Mouse (Mus musculus) right cerebral cortex, postnatal 14 days (tissue): ENCODE results near the gene Smurf2.
A peak's percentile ranks its signal among the peaks of the same experiment; 100 is the strongest.
"Not testable (repeated sequence)": the region's sequence is repeated elsewhere in the genome, so short reads cannot be mapped to it uniquely, and the experiment has no call there.

Source experiments
- DNase-seq: peaks from one replicate; pipeline ENCODE4 v3.0.0; 2022

Gene Smurf2

DNA sequence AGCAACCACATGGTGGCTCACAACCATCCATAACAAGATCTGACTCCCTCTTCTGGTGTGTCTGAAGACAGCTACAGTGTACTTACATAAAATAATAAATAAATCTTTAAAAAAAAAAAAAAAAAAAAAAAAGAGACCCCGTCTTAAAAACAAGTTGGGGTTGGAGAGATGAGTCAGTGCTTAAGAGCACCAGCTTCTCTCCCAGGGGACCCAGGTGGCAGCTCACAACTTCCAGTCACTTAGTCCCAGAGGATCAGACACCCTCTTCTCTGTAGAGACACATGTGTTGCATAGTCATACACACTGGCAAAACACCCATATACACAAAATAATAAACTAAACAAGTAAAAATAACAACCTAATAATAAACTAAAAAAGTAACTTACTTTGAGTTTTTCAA, 113.1 kb downstream of the Smurf2 start:
- DNase-seq: not testable (repeated sequence)

- no peak for DNase-seq
These were observed 118.4 kb downstream of the Smurf2 start for GRCm38 (mm10) chr11:106802069-106802627.

DNA sequence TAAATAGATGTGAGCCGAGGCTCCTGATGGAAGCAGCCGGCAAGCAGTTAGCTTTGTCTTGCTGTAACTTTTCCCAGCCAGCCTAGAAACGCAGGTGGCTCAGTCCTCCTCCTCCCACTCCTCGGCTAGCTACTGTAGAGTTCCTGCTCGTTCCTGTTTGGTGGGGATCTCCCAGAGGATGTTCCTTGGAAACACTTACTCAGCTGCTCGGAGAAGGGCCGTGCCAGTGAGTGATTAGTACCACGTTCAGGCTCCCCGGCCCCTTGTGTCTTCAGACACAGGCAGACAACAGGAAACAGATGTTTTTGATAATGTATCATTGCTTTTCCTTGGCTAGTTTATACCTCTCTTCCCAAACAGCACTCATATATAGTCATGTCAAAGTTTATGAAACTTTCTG, 124.8 kb downstream of the Smurf2 start:
- no peak for DNase-seq

- no peak for DNase-seq
These were observed 126.7 kb downstream of the Smurf2 start for GRCm38 (mm10) chr11:106793846-106794245.

DNA sequence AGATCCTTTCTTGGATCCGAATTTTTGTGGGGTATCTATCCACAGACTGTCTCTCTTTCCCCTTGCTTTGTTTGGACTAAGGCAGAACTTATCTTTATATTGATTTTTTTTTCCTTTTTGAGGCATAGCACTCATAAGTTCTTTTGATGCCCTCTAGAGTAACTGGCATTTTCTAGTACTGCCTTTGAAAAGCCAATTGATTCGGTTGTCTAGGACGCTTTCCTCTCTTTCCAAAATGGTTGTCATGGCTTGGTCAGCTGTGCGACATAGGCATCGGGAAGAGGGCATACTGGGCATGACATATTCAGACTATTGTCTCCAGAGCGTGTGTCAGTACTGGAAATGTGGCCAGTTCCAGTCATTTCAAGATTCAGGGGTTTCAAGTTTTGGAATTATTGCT, 130.9 kb downstream of the Smurf2 start:
- DNase-seq: no peak

DNA sequence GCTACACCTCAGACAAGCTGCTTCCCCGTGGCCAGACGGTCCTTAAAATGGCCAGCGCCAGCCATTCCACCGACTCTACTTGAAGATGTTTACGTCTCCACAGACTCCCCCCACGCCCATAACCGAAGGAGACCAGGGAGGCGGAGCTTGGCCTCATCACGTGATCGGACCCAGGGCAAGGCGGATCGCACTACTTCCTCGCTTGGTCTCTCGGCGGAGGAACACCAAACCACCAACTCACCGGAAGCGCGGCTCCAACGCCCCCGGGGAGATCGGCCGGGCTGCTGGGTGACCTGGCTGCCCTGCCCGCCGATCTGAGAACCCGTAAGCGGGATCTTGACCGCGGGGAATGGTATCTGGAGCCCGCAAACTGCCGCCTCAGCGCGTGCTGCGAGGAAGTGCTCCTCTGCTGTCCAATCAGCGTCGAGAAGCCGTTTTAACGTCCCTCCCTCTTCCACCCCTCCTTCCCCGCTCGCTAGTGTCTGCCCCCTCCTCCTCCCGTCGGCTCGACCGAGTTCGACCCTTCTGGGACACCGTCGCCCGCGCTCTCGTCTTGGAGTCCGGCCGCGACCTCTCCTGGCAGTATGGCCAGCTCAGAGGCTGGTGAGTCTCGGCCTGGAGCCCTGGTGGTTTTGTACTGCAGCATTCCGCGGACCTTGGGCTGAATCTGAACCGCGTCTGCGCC, 131.6 kb downstream of the Smurf2 start, which contains the start of the genes Ddx5 and Cep95:
TSS of gene Ddx5 (minus strand) at position 411 of the 685 bp plus-strand sequence.
TSS of gene Cep95 (plus strand) at position 478 of the 685 bp plus-strand sequence.
- peak; percentile 93 for DNase-seq

GRCm38 (mm10) chr11:106788026-106788774, 132.3 kb downstream of the Smurf2 start:
- DNase-seq: peak; percentile 100

DNA sequence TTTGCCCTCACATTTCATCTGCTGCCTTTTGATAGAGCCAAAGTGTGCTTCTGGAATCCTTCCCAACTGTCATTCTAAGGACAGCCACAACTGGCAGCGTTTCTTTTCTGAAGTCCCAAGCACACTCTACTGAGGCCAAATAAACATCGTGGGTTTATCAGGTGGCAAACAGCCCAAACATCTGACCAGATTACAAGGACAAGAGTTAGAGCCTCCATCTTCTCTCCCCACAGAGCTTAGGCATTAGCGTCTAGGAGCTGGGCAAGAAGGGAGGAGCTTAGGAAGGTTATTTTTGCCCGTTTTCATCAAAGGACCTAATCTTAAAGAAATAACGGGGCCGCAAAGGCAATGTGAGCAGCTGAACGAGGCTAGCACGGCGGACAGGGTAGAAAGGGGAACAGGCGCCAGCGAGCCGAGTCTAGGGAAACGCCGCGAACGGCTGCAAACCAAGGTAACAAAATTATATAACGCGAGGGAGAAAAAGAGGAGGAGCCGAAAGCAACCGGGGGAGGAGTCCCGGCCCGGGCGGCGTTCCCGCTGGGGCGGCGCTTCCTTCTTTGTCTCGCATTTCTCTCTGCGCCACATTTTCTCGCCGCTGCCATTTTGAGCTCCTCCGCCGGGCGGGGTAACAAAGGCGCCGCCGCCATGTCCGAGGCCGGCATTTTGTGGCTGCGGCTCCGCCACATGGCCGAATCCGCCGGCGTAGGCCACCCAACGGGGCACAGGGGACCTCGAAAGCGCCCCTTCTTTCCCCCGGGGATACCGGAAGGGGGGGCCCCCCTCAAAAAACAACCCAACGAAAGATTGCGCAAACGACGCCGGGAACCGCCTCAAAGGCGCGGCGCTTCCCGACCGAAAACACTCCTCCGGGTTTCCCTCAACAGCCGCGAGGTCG, 133.1 kb downstream of the Smurf2 start:
- DNase-seq: peak; percentile 92

DNA sequence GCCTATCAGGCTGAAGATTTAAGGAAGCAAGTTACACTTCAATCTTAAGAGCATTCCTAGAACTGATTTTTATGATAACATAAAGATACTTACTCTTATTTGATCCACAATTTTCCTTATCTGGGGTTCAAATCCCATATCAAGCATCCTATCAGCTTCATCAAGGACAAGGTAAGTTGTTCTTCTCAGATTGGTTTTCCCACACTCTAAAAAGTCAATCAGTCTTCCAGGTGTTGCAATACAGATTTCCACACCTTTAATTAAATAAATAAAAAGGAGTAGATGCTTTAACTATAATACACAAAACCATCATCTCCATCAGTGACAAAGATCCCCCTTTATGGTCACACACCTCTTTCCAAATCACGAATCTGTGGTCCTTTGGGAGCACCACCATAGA, 135.5 kb downstream of the Smurf2 start:
- no peak for DNase-seq

- DNase-seq: no peak
These were observed 136.0 kb downstream of the Smurf2 start for GRCm38 (mm10) chr11:106784476-106784875.

- DNase-seq: no peak
These were observed 137.4 kb downstream of the Smurf2 start for GRCm38 (mm10) chr11:106782841-106783764.

GRCm38 (mm10) chr11:106782271-106782670, 138.2 kb downstream of the Smurf2 start:
- not testable (repeated sequence) for DNase-seq

DNA sequence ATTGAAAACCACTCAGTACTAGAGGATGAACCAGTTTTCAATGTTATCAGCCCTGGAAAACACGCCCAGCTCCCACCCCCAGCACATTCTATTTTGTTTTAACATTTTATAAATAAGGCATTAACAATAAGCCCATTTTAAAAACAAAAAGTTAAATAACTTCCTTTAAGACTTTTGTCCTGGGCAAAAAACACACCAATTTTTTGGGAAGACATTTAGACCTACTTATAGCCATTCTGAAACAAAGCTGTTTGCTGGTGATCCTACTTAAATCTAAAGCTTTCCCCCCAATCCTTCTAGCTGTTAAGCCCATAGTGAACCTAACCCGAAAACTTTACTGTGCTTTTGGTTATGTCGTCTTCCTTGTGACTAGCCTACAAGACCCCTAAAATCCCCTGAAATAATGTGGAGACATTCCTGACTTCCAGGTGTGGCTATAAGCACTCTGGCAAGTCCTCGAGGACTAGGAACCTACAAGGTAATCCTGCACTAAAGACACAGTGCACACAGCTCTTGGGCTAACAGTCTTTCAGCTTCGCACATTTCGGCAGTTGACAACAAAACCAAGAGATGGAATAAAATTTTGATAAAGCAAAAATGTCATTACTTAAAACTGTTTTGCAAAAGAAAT, 139.8 kb downstream of the Smurf2 start:
- DNase-seq: no peak

GRCm38 (mm10) chr11:106780089-106780425, 140.5 kb downstream of the Smurf2 start:
- no peak for DNase-seq

DNA sequence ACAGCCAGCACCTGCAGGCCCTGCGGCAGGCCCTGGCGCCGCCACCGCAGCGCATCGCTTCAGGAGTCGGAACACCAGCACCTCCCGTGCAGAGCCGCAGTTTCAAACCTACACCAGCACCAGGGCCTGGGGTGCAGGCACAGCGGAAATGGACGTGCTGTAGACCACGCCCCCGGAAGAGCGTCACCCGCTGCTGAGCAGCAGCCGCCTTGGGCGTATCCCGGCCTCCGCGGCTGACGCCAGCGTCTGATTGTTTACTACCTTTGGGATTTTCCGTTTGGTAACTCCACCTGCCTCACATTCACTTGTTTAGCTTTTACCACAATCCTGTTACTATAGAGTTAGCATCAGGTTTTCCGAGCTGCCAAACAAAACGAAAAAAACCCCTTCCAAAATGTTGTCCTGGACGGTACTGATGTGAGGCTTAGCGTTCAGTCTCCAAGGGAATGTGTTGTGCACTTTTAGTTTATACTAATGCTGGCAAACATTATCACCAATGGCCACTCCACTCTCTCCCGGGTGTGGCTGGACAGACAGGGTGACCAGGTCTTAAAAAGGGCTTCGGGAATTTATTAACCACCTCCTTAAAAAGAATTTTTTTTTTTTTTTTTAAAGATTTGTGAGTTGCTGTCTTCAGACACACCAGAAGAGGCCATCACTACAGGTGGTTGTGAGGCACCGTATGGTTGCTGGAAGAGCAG, 141.0 kb downstream of the Smurf2 start, which contains the start of gene Polg2:
TSS of gene Polg2 (minus strand) at position 150 of the 701 bp plus-strand sequence.
- DNase-seq: peak; percentile 88

DNA sequence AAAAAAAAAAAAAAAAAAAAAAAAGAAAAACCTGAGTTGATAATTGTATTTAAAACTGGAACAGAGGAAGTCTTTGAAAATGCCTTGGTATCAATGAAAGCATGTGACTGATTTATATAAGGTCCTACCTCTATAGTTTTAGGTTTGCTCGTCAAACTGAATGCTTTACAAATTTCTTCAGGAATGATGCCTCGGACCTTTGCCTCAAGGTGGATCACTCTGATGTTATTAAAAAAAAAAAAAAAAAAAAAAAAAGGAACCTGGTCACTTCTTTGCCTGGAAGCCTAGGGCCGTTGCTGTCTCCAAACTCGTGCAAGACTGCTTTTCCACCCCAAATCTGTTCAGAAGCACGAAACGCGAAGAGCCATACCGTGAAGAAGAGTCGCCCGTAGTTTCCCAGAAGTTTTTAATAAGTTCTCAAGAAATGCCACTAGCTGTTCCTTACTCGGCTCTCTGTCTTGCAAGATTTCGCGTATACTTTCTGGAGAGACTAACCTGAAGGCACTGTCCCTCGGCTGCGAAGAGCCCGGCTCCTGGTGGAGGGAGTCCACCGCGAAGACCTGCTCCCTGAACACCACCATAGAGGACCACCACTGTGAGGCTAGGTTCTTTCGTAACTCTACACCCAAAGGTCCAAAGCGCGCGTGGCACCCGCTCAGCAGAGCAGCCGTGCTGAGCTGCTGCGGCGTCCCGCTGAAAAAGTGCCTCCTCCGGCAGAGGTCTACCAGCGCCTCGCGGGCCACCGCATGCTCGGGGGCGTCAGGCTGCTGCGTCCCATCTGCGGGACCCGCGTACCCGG, 141.7 kb downstream of the Smurf2 start:
- DNase-seq: no peak

GRCm38 (mm10) chr11:106778132-106778531, 142.4 kb downstream of the Smurf2 start:
- DNase-seq: no peak

- DNase-seq: no peak
These were observed 143.1 kb downstream of the Smurf2 start for GRCm38 (mm10) chr11:106777395-106777794.

DNA sequence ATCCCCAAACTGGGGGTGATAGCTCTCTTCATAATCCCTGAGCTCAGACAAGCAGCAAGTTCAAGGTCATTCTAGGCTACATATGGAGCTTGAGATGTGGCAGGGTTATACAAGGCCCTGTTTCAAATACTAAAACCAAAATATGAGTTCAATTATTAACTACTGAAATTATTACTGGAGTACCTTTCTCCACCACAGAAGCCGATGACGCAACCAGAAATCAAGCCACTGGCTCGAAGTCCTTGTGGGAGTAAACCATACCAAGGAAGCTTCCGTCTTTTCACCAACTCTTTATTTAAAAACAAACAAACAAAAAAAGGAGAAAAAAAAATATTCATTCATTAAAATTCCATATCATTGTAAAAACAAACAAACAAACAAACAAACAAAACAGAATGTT, 143.6 kb downstream of the Smurf2 start:
- no peak for DNase-seq

DNA sequence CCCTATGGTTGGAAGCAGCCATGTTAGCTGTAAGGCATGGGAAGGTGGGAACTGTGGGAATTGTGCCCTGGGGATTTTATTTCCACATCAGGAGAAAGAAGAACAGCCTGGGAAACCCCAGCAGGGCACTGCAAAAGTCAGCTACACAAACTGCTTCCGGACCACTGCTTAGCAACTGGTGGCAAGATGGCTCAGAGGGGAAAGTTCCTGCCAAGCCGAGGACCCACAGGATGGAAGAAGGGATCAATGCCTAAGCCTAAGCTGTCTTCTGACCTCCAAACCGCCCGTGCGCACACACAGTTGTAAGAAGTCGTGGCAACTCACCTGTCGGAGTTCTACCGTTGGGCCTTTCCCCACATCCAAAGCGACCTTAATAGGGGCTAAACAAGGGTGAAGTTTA, 147.5 kb downstream of the Smurf2 start:
- DNase-seq: no peak
